Mouse (Mus musculus) ES-E14 (cell line): ENCODE measurements at regions not wholly inside any gene's neighbourhood (a gene's known extent, or its start where the extent isn't known, plus 50 kb on each side); places are given as distances from the start of the nearest gene placed in this dataset.

Experiments
- DNase-seq: peaks from one replicate; pipeline ENCODE4 v3.0.0-alpha.2; 2013; ENCODE audit warnings: low read depth, low spot score
- H3K27ac ChIP-seq: 2 replicates; pipeline ENCODE4 v1.5.1; 2012; ENCODE audit warnings: low read depth, mild to moderate bottlenecking, low read length, moderate library complexity, mixed read lengths; ENCODE audit not compliant: poor library complexity, insufficient read depth, severe bottlenecking
- H3K36me3 ChIP-seq: 2 replicates; pipeline ENCODE4 v1.6.1; 2012; ENCODE audit warnings: mild to moderate bottlenecking, low read length, moderate library complexity, mixed read lengths; ENCODE audit not compliant: control insufficient read depth, poor library complexity, insufficient read depth, severe bottlenecking
- H3K4me1 ChIP-seq, 2 experiments: fragments of 150-350 bp in 1 of 2; sonication (generic) in 1 of 2; 2 replicates each; pipeline ENCODE4 v1.6.1; 2012; ENCODE audit warnings: low read length in 2 of 2, mild to moderate bottlenecking in 1 of 2, mixed read lengths in 1 of 2; ENCODE audit not compliant: control insufficient read depth in 2 of 2, insufficient read depth in 2 of 2, poor library complexity in 1 of 2
- H3K4me3 ChIP-seq, 2 experiments: fragments of 150-350 bp in 1 of 2; sonication (generic) in 1 of 2; 2 replicates each; pipeline ENCODE4 v1.5.1; 2012; ENCODE audit warnings: low read length in 2 of 2, low read depth in 1 of 2, mild to moderate bottlenecking in 1 of 2, mixed read lengths in 1 of 2; ENCODE audit not compliant: insufficient read depth in 1 of 2, poor library complexity in 1 of 2, severe bottlenecking in 1 of 2
- H3K9ac ChIP-seq: 2 replicates; pipeline ENCODE4 v1.6.1; 2012; ENCODE audit warnings: low read depth, mild to moderate bottlenecking, low read length, mixed read lengths; ENCODE audit not compliant: poor library complexity, insufficient read depth, severe bottlenecking
- H3K9me3 ChIP-seq: fragments of 150-350 bp; sonication (generic); 2 replicates; pipeline ENCODE4 v1.6.1; 2012; ENCODE audit warnings: low read depth, mild to moderate bottlenecking, low read length; ENCODE audit not compliant: control insufficient read depth, insufficient read depth
- CHD2 ChIP-seq: IDR thresholded peaks from 2 replicates; pipeline ENCODE4 v1.6.1; 2014; ENCODE audit warnings: mild to moderate bottlenecking, low read depth, low read length, inconsistent platforms
- HCFC1 ChIP-seq: IDR thresholded peaks from 2 replicates; pipeline ENCODE4 v1.6.1; 2012; ENCODE audit warnings: low read length, inconsistent platforms, borderline replicate concordance; ENCODE audit not compliant: insufficient read depth
- MAFK ChIP-seq: IDR thresholded peaks from 2 replicates; pipeline ENCODE4 v1.6.1; 2014; ENCODE audit warnings: mild to moderate bottlenecking, low read depth, low read length, inconsistent platforms; ENCODE audit not compliant: insufficient read depth
- ZC3H11A ChIP-seq: IDR thresholded peaks from 2 replicates; pipeline ENCODE4 v1.6.1; 2012; ENCODE audit warnings: low read depth, mild to moderate bottlenecking, inconsistent platforms, low read length, borderline replicate concordance
- ZNF384 ChIP-seq: IDR thresholded peaks from 2 replicates; pipeline ENCODE4 v1.6.1; 2012; ENCODE audit warnings: low read depth, low read length, inconsistent platforms
- in situ Hi-C, 2 experiments: fragments of 600-800 bp; cut with MboI; formaldehyde crosslinking; loops; one replicate each; pipeline ENCODE4 v1.15.1; 2025; ENCODE audit warnings: low sequenced_read_pairs in 2 of 2, inconsistent platforms in 1 of 2; ENCODE audit not compliant: unreplicated experiment in 2 of 2

GRCm38 (mm10) chr17:52506760-52507159 lies 95.7 kb upstream of the Kcnh8 start:
- no peak overlapping the region for H3K9ac ChIP-seq

DNA sequence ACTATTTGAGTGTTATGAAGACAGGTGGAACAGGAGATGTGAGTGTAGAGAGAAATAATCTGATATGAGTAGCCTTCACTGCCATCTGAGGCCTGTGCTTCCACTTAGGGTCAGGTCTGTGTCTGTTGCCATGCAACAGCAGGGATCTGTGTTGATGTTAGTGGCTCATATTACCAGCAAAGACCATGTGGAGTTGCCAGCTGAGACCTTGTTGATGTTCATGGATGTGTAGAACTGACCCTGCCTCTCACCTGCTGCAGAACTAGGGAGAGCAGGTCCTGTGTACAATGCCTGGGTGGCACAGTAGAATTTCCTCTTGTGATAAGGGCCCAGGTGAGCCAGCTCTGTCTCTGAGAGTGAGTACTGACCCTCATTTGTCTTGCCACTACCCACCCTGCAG lies 72.2 kb upstream of the Kcnh8 start:
- in situ Hi-C loops = no loop called here
- H3K9ac ChIP-seq = no peak overlapping the region
- no peaks in the 10 kb centered on the region for H3K9me3 ChIP-seq

More at GRCm38 (mm10) chr17:52506760-52507159, 95.7 kb upstream of the Kcnh8 start:
- TF ChIP-seq ZNF384 (no peak), HCFC1 (no peak), MAFK (no peak), ZC3H11A (no peak), CHD2 (no peak)
- in situ Hi-C loops = no loop called here
- Histone ChIP-seq H3K4me3 (no peak overlapping the region), H3K27ac (no peak overlapping the region), H3K4me1 (no peaks in the 10 kb centered on the region), H3K36me3 (no peaks in the 10 kb centered on the region), H3K9me3 (no peaks in the 10 kb centered on the region)
- DNase-seq = no peak

More for the DNA sequence above, 72.2 kb upstream of the Kcnh8 start:
- no peak for DNase-seq
- Histone ChIP-seq H3K4me3 (no peak overlapping the region), H3K36me3 (no peaks in the 10 kb centered on the region), H3K27ac (no peak overlapping the region), H3K4me1 (no peaks in the 10 kb centered on the region)
- no peak for TF ChIP-seq ZC3H11A
- no peak for TF ChIP-seq CHD2
- TF ChIP-seq MAFK = no peak
- TF ChIP-seq ZNF384 = no peak
- no peak for TF ChIP-seq HCFC1
